Mouse (Mus musculus) lung, adult 2 months (tissue): ENCODE data around the gene Tmem236.

Experiments used
- CTCF ChIP-seq: fragments of 200-500 bp; IDR thresholded peaks from 2 replicates; pipeline ENCODE4 v1.5.1; 2011; ENCODE audit warnings: mild to moderate bottlenecking, low read length, control low read depth; ENCODE audit not compliant: insufficient read depth
- POLR2A ChIP-seq: fragments of 200-500 bp; IDR thresholded peaks from 2 replicates; pipeline ENCODE4 v1.6.1; 2011; ENCODE audit warnings: low read depth, mild to moderate bottlenecking, control low read depth, low read length, borderline replicate concordance; ENCODE audit errors: extremely low read depth

DNA sequence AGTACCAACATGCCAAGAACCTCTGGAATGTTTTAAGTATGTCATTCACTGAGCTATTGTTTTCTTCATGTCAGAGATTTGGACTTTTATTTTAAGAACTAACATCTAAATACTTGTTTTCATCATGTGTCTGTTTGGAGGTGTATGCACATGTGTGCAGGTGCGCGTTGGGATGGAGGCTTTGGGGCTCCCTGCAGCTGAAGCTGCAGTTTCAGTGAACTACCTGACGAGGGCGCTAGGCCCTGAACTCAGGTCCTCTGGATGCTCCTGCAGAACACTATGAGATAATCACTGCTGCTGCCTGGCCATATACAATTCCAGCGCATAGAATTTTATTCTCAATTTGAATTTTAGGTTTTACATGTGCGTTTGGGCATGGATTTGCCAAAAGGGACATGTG, 43.8 kb downstream of the Tmem236 start:
- no peak for TF ChIP-seq CTCF
- no peak for TF ChIP-seq POLR2A
